19 mouse cellular contexts compared by ENCODE assay signal in genomic region chr15:56817204-56818157, GRCm38 (mm10).
DNase-seq lines count a peak whose midpoint lies in the region; ATAC-seq and TF ChIP-seq lines count a peak whose summit lies in the region.
"Had no signal": no experiment of that assay in that cellular context is flagged by ENCODE, and none has a peak within 500 bp of the region (broad histone marks: within the 10 kb centered on the region; RNA-seq: fewer than 3 reads in every experiment).

No protein-coding gene starts in this region.

- no peak overlapping the region for H3K9ac ChIP-seq in kidney, postnatal 0 days (ENCODE audit: low read depth, low read length)
- H3K9ac ChIP-seq in forebrain, embryonic 12.5 days = no peak overlapping the region
- no peak overlapping the region for H3K9ac ChIP-seq in hindbrain, embryonic 15.5 days
- H3K9ac ChIP-seq in neural tube, embryonic 14.5 days (replicated peaks; ENCODE audit: low read depth, low read length) = no peak overlapping the region
- H3K9ac ChIP-seq: embryonic facial prominence, embryonic 13.5 days; heart, embryonic 13.5 days; liver, embryonic 15.5 days had no signal

- H3K9me3 ChIP-seq in kidney, postnatal 0 days (replicated peaks; ENCODE audit: low read length) = no peaks in the 10 kb centered on the region
- no peaks in the 10 kb centered on the region for H3K9me3 ChIP-seq in forebrain, embryonic 12.5 days
- no peaks in the 10 kb centered on the region for H3K9me3 ChIP-seq in hindbrain, embryonic 15.5 days
- no peaks in the 10 kb centered on the region for H3K9me3 ChIP-seq in neural tube, embryonic 14.5 days (ENCODE audit: control insufficient read depth, low read length)
- H3K9me3 ChIP-seq: embryonic facial prominence, embryonic 13.5 days; G1E; heart, embryonic 13.5 days; liver, embryonic 15.5 days had no signal

- WGBS in kidney, postnatal 0 days = 62% methylated on average over 5 of the region's 5 CpGs
- 14% methylated on average over 5 of the region's 5 CpGs for WGBS in forebrain, embryonic 12.5 days
- WGBS in hindbrain, embryonic 15.5 days = 50% methylated on average over 5 of the region's 5 CpGs
- WGBS in neural tube, embryonic 14.5 days = 44% methylated on average over 5 of the region's 5 CpGs

- no peak overlapping the region for H3K27ac ChIP-seq in kidney, postnatal 0 days
- H3K27ac ChIP-seq in forebrain, embryonic 12.5 days = no peak overlapping the region
- H3K27ac ChIP-seq in hindbrain, embryonic 15.5 days (replicated peaks) = no peak overlapping the region
- H3K27ac ChIP-seq in neural tube, embryonic 14.5 days (ENCODE audit: low read depth, low read length) = no peak overlapping the region
- H3K27ac ChIP-seq: embryonic facial prominence, embryonic 13.5 days; heart, embryonic 13.5 days; liver, embryonic 15.5 days had no signal

- DNase-seq in kidney, postnatal 0 days (ENCODE audit: low spot score) = peak; percentile 16
- no peak for DNase-seq in kidney, adult 11 months
- DNase-seq in right cerebral cortex, postnatal 36 days (ENCODE audit: low spot score in 2 of 2) = no peak
- DNase-seq in frontal cortex, postnatal 14 days (ENCODE audit: low spot score in 2 of 2) = no peak
- DNase-seq: adrenal gland, postnatal 14 days; cerebellum, postnatal 25 days; gastrocnemius, postnatal 36 days; kidney, adult 2 months; kidney, postnatal 4 days; left cerebral cortex, postnatal 4 days; thymus, adult 18-20 months had no signal

- H3K27me3 ChIP-seq in kidney, postnatal 0 days (ENCODE audit: insufficient read depth, low read length) = no peaks in the 10 kb centered on the region
- H3K27me3 ChIP-seq in forebrain, embryonic 12.5 days = peaks cover 30% of the 10 kb centered on the region
- H3K27me3 ChIP-seq in hindbrain, embryonic 15.5 days = no peaks in the 10 kb centered on the region
- H3K27me3 ChIP-seq in neural tube, embryonic 14.5 days (ENCODE audit: control insufficient read depth, insufficient read depth, low read length) = no peaks in the 10 kb centered on the region
- H3K27me3 ChIP-seq: embryonic facial prominence, embryonic 13.5 days; heart, embryonic 13.5 days; liver, embryonic 15.5 days had no signal

- H3K4me1 ChIP-seq in kidney, postnatal 0 days (replicated peaks; ENCODE audit: insufficient read depth, low read length) = no peaks in the 10 kb centered on the region
- peaks cover 7% of the 10 kb centered on the region for H3K4me1 ChIP-seq in forebrain, embryonic 12.5 days
- peaks cover 5% of the 10 kb centered on the region; the same call in 1 of the 2 replicates for H3K4me1 ChIP-seq in hindbrain, embryonic 15.5 days (replicated peaks)
- no peaks in the 10 kb centered on the region for H3K4me1 ChIP-seq in neural tube, embryonic 14.5 days (ENCODE audit: control insufficient read depth, insufficient read depth, low read length)
- H3K4me1 ChIP-seq: embryonic facial prominence, embryonic 13.5 days; liver, embryonic 15.5 days had no signal

- no peak overlapping the region for H3K4me3 ChIP-seq in kidney, postnatal 0 days (replicated peaks; ENCODE audit: low read depth, low read length)
- H3K4me3 ChIP-seq in forebrain, embryonic 12.5 days (replicated peaks) = no peak overlapping the region
- H3K4me3 ChIP-seq in hindbrain, embryonic 15.5 days = no peak overlapping the region
- H3K4me3 ChIP-seq in neural tube, embryonic 14.5 days (ENCODE audit: low read depth, low read length) = no peak overlapping the region
- H3K4me3 ChIP-seq: embryonic facial prominence, embryonic 13.5 days; heart, embryonic 13.5 days; liver, embryonic 15.5 days had no signal

- no peak overlapping the region for H3K4me2 ChIP-seq in kidney, postnatal 0 days (ENCODE audit: low read length)
- H3K4me2 ChIP-seq in forebrain, embryonic 12.5 days = no peak overlapping the region
- H3K4me2 ChIP-seq in hindbrain, embryonic 15.5 days = no peak overlapping the region
- no peak overlapping the region for H3K4me2 ChIP-seq in neural tube, embryonic 14.5 days (ENCODE audit: low read depth, low read length)
- H3K4me2 ChIP-seq: embryonic facial prominence, embryonic 13.5 days; heart, embryonic 13.5 days; liver, embryonic 15.5 days had no signal

- TF ChIP-seq CTCF in kidney, postnatal 0 days (IDR thresholded peaks at IDR 0.05; ENCODE audit: low read depth) = no peak

- ATAC-seq in kidney, postnatal 0 days (replicated peaks; ENCODE audit: low FRiP score, low read depth) = no peak
- ATAC-seq in forebrain, embryonic 12.5 days (ENCODE audit: low FRiP score) = peak; percentile 93
- ATAC-seq in hindbrain, embryonic 15.5 days (ENCODE audit: low FRiP score, low read depth) = peak; percentile 84
- ATAC-seq in neural tube, embryonic 14.5 days (ENCODE audit: low read depth) = peak; percentile 93
- no peak for ATAC-seq in inflammation-experienced regulatory T-cells, adult 6 months

- no peaks in the 10 kb centered on the region for H3K36me3 ChIP-seq in kidney, postnatal 0 days (ENCODE audit: insufficient read depth, low read length)
- H3K36me3 ChIP-seq in forebrain, embryonic 12.5 days (replicated peaks) = no peaks in the 10 kb centered on the region
- H3K36me3 ChIP-seq in hindbrain, embryonic 15.5 days = no peaks in the 10 kb centered on the region
- no peaks in the 10 kb centered on the region for H3K36me3 ChIP-seq in neural tube, embryonic 14.5 days (ENCODE audit: control insufficient read depth, insufficient read depth, low read length)
- H3K36me3 ChIP-seq: embryonic facial prominence, embryonic 13.5 days; G1E; heart, embryonic 13.5 days; liver, embryonic 15.5 days had no signal

Comparison
In these comparisons a context has a peak if more than half of its experiments do, and no peak if none do; other contexts are left out.
1. ATAC-seq: peak in forebrain, embryonic 12.5 days (single experiment), hindbrain, embryonic 15.5 days (single experiment) and neural tube, embryonic 14.5 days (single experiment); none in kidney, postnatal 0 days (single experiment) and inflammation-experienced regulatory T-cells, adult 6 months (single experiment).